Mouse (Mus musculus) hindbrain, postnatal 0 days (tissue): ENCODE results near the gene Nt5dc1. TPM values are rescaled to one million over a fixed set of nuclear protein-coding genes. Genes with fewer than 3 reads are reported as not detected.

ENCODE experiments used
- ATAC-seq: fragments of 200-750 bp; cut with Nextera tagmentation; 2 replicates; pipeline ENCODE4 v1.8.0; 2017; ENCODE audit warnings: mild to moderate bottlenecking, moderate TSS enrichment, moderate library complexity
- DNase-seq: peaks from one replicate; pipeline ENCODE4 v3.0.0-alpha.2; 2015; ENCODE audit warnings: low spot score
- H3K27ac ChIP-seq: fragments of 300-500 bp; sonication (generic); 2 replicates; pipeline ENCODE4 v1.5.1; 2014; ENCODE audit warnings: mild to moderate bottlenecking
- H3K27me3 ChIP-seq: fragments of 300-500 bp; sonication (generic); 2 replicates; pipeline ENCODE4 v1.6.1; 2014; ENCODE audit warnings: low read length, mixed read lengths; ENCODE audit not compliant: insufficient read depth
- H3K36me3 ChIP-seq: fragments of 300-500 bp; sonication (generic); 2 replicates; pipeline ENCODE4 v1.6.1; 2014; ENCODE audit warnings: low read length, mixed read lengths; ENCODE audit not compliant: insufficient read depth
- H3K4me1 ChIP-seq: fragments of 300-500 bp; sonication (generic); 2 replicates; pipeline ENCODE4 v1.6.1; 2014; ENCODE audit warnings: antibody characterized with exemption, low read length, mixed read lengths; ENCODE audit not compliant: insufficient read depth
- H3K4me2 ChIP-seq: fragments of 300-500 bp; sonication (generic); 2 replicates; pipeline ENCODE4 v1.6.1; 2014; ENCODE audit warnings: low read depth, mild to moderate bottlenecking, low read length, moderate library complexity, mixed read lengths
- H3K4me3 ChIP-seq: fragments of 300-500 bp; sonication (generic); 2 replicates; pipeline ENCODE4 v1.5.1; 2014; ENCODE audit warnings: low read length
- H3K9ac ChIP-seq: fragments of 300-500 bp; sonication (generic); replicated peaks from 2 replicates; pipeline ENCODE4 v1.6.1; 2014; ENCODE audit warnings: mild to moderate bottlenecking, low read length, moderate library complexity, mixed read lengths
- H3K9me3 ChIP-seq: fragments of 300-500 bp; sonication (generic); 2 replicates; pipeline ENCODE4 v1.6.1; 2016; ENCODE audit warnings: low read length, mixed read lengths
- CTCF ChIP-seq: IDR thresholded peaks from 2 replicates; pipeline ENCODE4 v1.5.1; 2016; ENCODE audit warnings: antibody characterized with exemption, control low read depth, low read depth
- WGBS: fragments of 180-500 bp; shearing (Covaris S2); extraction: QIAGEN DNeasy Blood & Tissue Kit; methylation state at CpG from one replicate; pipeline ENCODE4 v1.1.7; 2014; 5-methylcytosine and 5-hydroxymethylcytosine counted together
- polyA plus RNA-seq: library from polyadenylated mRNA; unstranded; fragments of >200 nt; fragmentation: Nextera tagmentation; extraction: Ambion mirVana; gene quantifications from 2 replicates; pipeline ENCODE4 v1.2.1, GENCODE M21; 2015
- total RNA-seq: library from RNA; depleted of rRNA; stranded (reverse); fragments of >200 nt; gene quantifications from 2 replicates; pipeline ENCODE4 v1.2.3, GENCODE M21; 2014

The Nt5dc1 gene
- total and polyA plus RNA-seq, 2 experiments from 2014 or later, result 2.0 to 3.9 TPM

- no peaks in the 10 kb centered on the region for H3K36me3 ChIP-seq
- H3K4me1 ChIP-seq, result no peaks in the 10 kb centered on the region
- H3K9ac ChIP-seq, result no peak overlapping the region
- H3K27ac ChIP-seq, result no peak overlapping the region
- H3K4me2 ChIP-seq, result no peak overlapping the region
- no peak for ATAC-seq
- DNase-seq, result no peak
- no peak overlapping the region for H3K4me3 ChIP-seq
- TF ChIP-seq CTCF, result 0 out of 2 replicates have a peak, but pooled peaks have one; percentile 8
- no peaks in the 10 kb centered on the region for H3K27me3 ChIP-seq
- H3K9me3 ChIP-seq, result no peaks in the 10 kb centered on the region
Measured at GRCm38 (mm10) chr10:34399267-34399666, 19.1 kb downstream of the Nt5dc1 start.

- DNase-seq, result no peak
- WGBS, result 55% methylated on average over 4 of the region's 4 CpGs
Measured at GRCm38 (mm10) chr10:34396959-34397358, 21.4 kb downstream of the Nt5dc1 start.

GRCm38 (mm10) chr10:34389681-34390080 is 28.7 kb downstream of the Nt5dc1 start, which contains the start of gene Col10a1:
Col10a1 (plus strand) TSS chr10:34389981.
- no peak for TF ChIP-seq CTCF
- ATAC-seq, result no peak
- Histone ChIP-seq H3K27me3 (no peaks in the 10 kb centered on the region), H3K4me3 (no peak within 1 kb of the TSS), H3K4me1 (no peaks in the 10 kb centered on the region), H3K36me3 (no peaks in the 10 kb centered on the region), H3K9me3 (no peaks in the 10 kb centered on the region), H3K4me2 (no peak within 1 kb of the TSS), H3K9ac (no peak within 1 kb of the TSS), H3K27ac (no peak within 1 kb of the TSS)
- WGBS, result 67% methylated on average over 8 of the region's 8 CpGs
- DNase-seq, result no peak

More at GRCm38 (mm10) chr10:34396959-34397358, 21.4 kb downstream of the Nt5dc1 start:
- Histone ChIP-seq H3K27me3 (no peaks in the 10 kb centered on the region), H3K27ac (no peak overlapping the region), H3K9me3 (no peaks in the 10 kb centered on the region), H3K4me1 (no peaks in the 10 kb centered on the region), H3K9ac (no peak overlapping the region), H3K4me3 (no peak overlapping the region), H3K4me2 (no peak overlapping the region), H3K36me3 (no peaks in the 10 kb centered on the region)
- no peak for TF ChIP-seq CTCF
- ATAC-seq, result 0 out of 2 replicates have a peak, but pooled peaks have one; percentile 51

- Histone ChIP-seq H3K27me3 (no peaks in the 10 kb centered on the region), H3K9me3 (no peaks in the 10 kb centered on the region), H3K4me1 (no peaks in the 10 kb centered on the region), H3K4me3 (no peak overlapping the region), H3K27ac (no peak overlapping the region), H3K4me2 (no peak overlapping the region), H3K9ac (no peak overlapping the region), H3K36me3 (no peaks in the 10 kb centered on the region)
- DNase-seq (no peak), ATAC-seq (no peak)
- TF ChIP-seq CTCF, result no peak
- 87% methylated on average over 5 of the region's 5 CpGs for WGBS
Measured at GRCm38 (mm10) chr10:34385636-34386035, 32.7 kb downstream of the Nt5dc1 start.

- ATAC-seq (no peak), DNase-seq (no peak)
- Histone ChIP-seq H3K4me2 (no peak overlapping the region), H3K4me3 (no peak overlapping the region), H3K9me3 (no peaks in the 10 kb centered on the region), H3K4me1 (no peaks in the 10 kb centered on the region), H3K36me3 (no peaks in the 10 kb centered on the region), H3K27me3 (no peaks in the 10 kb centered on the region), H3K9ac (no peak overlapping the region), H3K27ac (no peak overlapping the region)
- WGBS, result 94% methylated on average over 7 of the region's 7 CpGs
- no peak for TF ChIP-seq CTCF
Measured at GRCm38 (mm10) chr10:34373332-34373731, 45.0 kb downstream of the Nt5dc1 start.

GRCm38 (mm10) chr10:34368138-34368537 is 50.2 kb downstream of the Nt5dc1 start:
- no peak for ATAC-seq
- Histone ChIP-seq H3K4me2 (no peak overlapping the region), H3K27me3 (no peaks in the 10 kb centered on the region), H3K9ac (no peak overlapping the region), H3K36me3 (no peaks in the 10 kb centered on the region), H3K9me3 (no peaks in the 10 kb centered on the region), H3K4me3 (no peak overlapping the region), H3K4me1 (no peaks in the 10 kb centered on the region), H3K27ac (no peak overlapping the region)
- peak; percentile 69 for TF ChIP-seq CTCF
- peak; percentile 43 for DNase-seq
- WGBS, result 62% methylated on average over 5 of the region's 5 CpGs

GRCm38 (mm10) chr10:34363756-34364155 is 54.6 kb downstream of the Nt5dc1 start:
- Histone ChIP-seq H3K4me3 (no peak overlapping the region), H3K4me1 (no peaks in the 10 kb centered on the region), H3K9me3 (no peaks in the 10 kb centered on the region), H3K36me3 (no peaks in the 10 kb centered on the region), H3K27me3 (no peaks in the 10 kb centered on the region), H3K9ac (no peak overlapping the region), H3K4me2 (no peak overlapping the region), H3K27ac (no peak overlapping the region)
- TF ChIP-seq CTCF, result no peak
- DNase-seq, result no peak
- no peak for ATAC-seq
